Mouse (Mus musculus) limb, embryonic 12.5 days (tissue): ENCODE results near the gene Pskh1. TPM values are rescaled to one million over a fixed set of nuclear protein-coding genes. Genes with fewer than 3 reads are reported as not detected.

Source experiments
- microRNA-seq: library from miRNA; unstranded; fragments of <30 nt; microRNA quantifications from one replicate; pipeline ENCODE4, GENCODE M21; 2017
- polyA plus RNA-seq: library from polyadenylated mRNA; unstranded; fragments of >200 nt; fragmentation: Nextera tagmentation; extraction: Ambion mirVana; gene quantifications from 2 replicates; pipeline ENCODE4 v1.2.1, GENCODE M21; 2016

Pskh1 gene
- polyA plus RNA-seq, 1 experiment from 2014 or later: 43.0 TPM

Small RNAs within 50 kb of the gene (microRNA-seq; reads per million reads assigned to microRNA genes)
- gene Mir7074: not detected

Other genes starting within 250 kb of the Pskh1 start
- gene Carmil2, start 214.2 kb upstream of the Pskh1 start, polyA plus RNA-seq: 0.58 and 0.59 TPM in 2 replicates
- 75.3 and 76.7 TPM in 2 replicates for gene Acd, start 199.3 kb upstream of the Pskh1 start, polyA plus RNA-seq
- 14.6 and 16.1 TPM in 2 replicates for gene Pard6a, start 199.3 kb upstream of the Pskh1 start, polyA plus RNA-seq
- 0.25 TPM in 1 of 2 replicates, not detected in the other for gene 4933405L10Rik, start 192.8 kb upstream of the Pskh1 start, polyA plus RNA-seq
- gene Enkd1, start 192.2 kb upstream of the Pskh1 start, polyA plus RNA-seq: 34.9 and 35.9 TPM in 2 replicates
- gene Gfod2, start 141.8 kb upstream of the Pskh1 start, polyA plus RNA-seq: 29.0 and 30.2 TPM in 2 replicates
- 14.9 and 17.2 TPM in 2 replicates for gene Ranbp10, start 73.1 kb upstream of the Pskh1 start, polyA plus RNA-seq
- gene Tsnaxip1, start 72.7 kb upstream of the Pskh1 start, polyA plus RNA-seq: 0.17 and 0.56 TPM in 2 replicates
- 55.3 and 59.2 TPM in 2 replicates for gene Cenpt, start 47.2 kb upstream of the Pskh1 start, polyA plus RNA-seq
- gene Thap11, start 45.3 kb upstream of the Pskh1 start, polyA plus RNA-seq: 85.6 and 96.3 TPM in 2 replicates
- gene Nutf2, start 39.9 kb upstream of the Pskh1 start, polyA plus RNA-seq: 253 and 266 TPM in 2 replicates
- gene Edc4, start 19.6 kb upstream of the Pskh1 start, polyA plus RNA-seq: 72.0 and 75.7 TPM in 2 replicates
- 0.38 and 0.77 TPM in 2 replicates for gene Nrn1l, start 6.9 kb upstream of the Pskh1 start, polyA plus RNA-seq
- 1.3 and 1.6 TPM in 2 replicates for gene Ctrl, start 33.4 kb downstream of the Pskh1 start, polyA plus RNA-seq
- gene Psmb10, start 38.0 kb downstream of the Pskh1 start, polyA plus RNA-seq: 24.1 and 26.9 TPM in 2 replicates
- 2.2 and 2.3 TPM in 2 replicates for gene Lcat, start 42.9 kb downstream of the Pskh1 start, polyA plus RNA-seq
- 35.5 and 42.8 TPM in 2 replicates for gene Slc12a4, start 65.7 kb downstream of the Pskh1 start, polyA plus RNA-seq
- gene Dpep3, start 79.0 kb downstream of the Pskh1 start, polyA plus RNA-seq: not detected in 2 replicates
- gene Dus2, start 90.9 kb downstream of the Pskh1 start, polyA plus RNA-seq: 23.8 and 24.4 TPM in 2 replicates
- 0.26 TPM in 1 of 2 replicates, not detected in the other for gene Dpep2nb, start 105.5 kb downstream of the Pskh1 start, polyA plus RNA-seq
- gene Ddx28, start 111.4 kb downstream of the Pskh1 start, polyA plus RNA-seq: 21.0 and 22.9 TPM in 2 replicates
- gene Nfatc3, start 158.4 kb downstream of the Pskh1 start, polyA plus RNA-seq: 9.1 and 9.2 TPM in 2 replicates
- 7.4 and 8.1 TPM in 2 replicates for gene Esrp2, start 236.5 kb downstream of the Pskh1 start, polyA plus RNA-seq
- gene Pla2g15, start 250.0 kb downstream of the Pskh1 start, polyA plus RNA-seq: 16.7 and 16.8 TPM in 2 replicates